Mouse (Mus musculus): ENCODE data around the gene Commd1. TPM values are rescaled to one million over a fixed set of nuclear protein-coding genes. Genes with fewer than 3 reads are reported as not detected.

Commd1 gene
- polyA plus RNA-seq, 1 experiment from 2014 or later, result 382 TPM

GRCm38 (mm10) chr11:22851416-22851815 is 130.8 kb downstream of the Commd1 start:
- Histone ChIP-seq H3K36me3 (no peaks in the 10 kb centered on the region), H3K27ac (no peak overlapping the region), H3K9me3 (replicated peaks) (no peaks in the 10 kb centered on the region), H3K27me3 (peaks cover under 1% of the 10 kb centered on the region; the same call in 1 of the 2 replicates), H3K9ac (no peak overlapping the region), H3K4me1 (peaks cover 50% of the 10 kb centered on the region), H3K4me2 (no peak overlapping the region), H3K4me3 (replicated peaks) (no peak overlapping the region)
- 51% methylated on average over 4 of the region's 4 CpGs for WGBS
- no peak for ATAC-seq (replicated peaks; ENCODE audit: low FRiP score)

- no peak overlapping the region for H3K9ac ChIP-seq
- WGBS, result 81% methylated on average over 4 of the region's 4 CpGs
- no peak for ATAC-seq (replicated peaks; ENCODE audit: low FRiP score)
- no peaks in the 10 kb centered on the region for H3K36me3 ChIP-seq
- no peak overlapping the region for H3K4me2 ChIP-seq
- H3K27ac ChIP-seq, result peak overlapping the region; percentile 34; the same call in 1 of the 2 replicates
- no peak overlapping the region for H3K4me3 ChIP-seq (replicated peaks)
- no peaks in the 10 kb centered on the region for H3K9me3 ChIP-seq (replicated peaks)
- H3K27me3 ChIP-seq, result no peaks in the 10 kb centered on the region
- H3K4me1 ChIP-seq, result peaks cover 63% of the 10 kb centered on the region
These were observed 132.1 kb downstream of the Commd1 start for GRCm38 (mm10) chr11:22850077-22850476.

GRCm38 (mm10) chr11:22848649-22849195 is 133.5 kb downstream of the Commd1 start:
- H3K36me3 ChIP-seq, result no peaks in the 10 kb centered on the region
- H3K27me3 ChIP-seq, result no peaks in the 10 kb centered on the region
- no peak for ATAC-seq (replicated peaks; ENCODE audit: low FRiP score)
- no peak overlapping the region for H3K9ac ChIP-seq
- H3K4me2 ChIP-seq, result no peak overlapping the region
- WGBS, result 54% methylated on average over 5 of the region's 5 CpGs
- no peak overlapping the region for H3K4me3 ChIP-seq (replicated peaks)
- peaks cover 69% of the 10 kb centered on the region for H3K4me1 ChIP-seq
- no peaks in the 10 kb centered on the region for H3K9me3 ChIP-seq (replicated peaks)
- peak overlapping the region; percentile 83 for H3K27ac ChIP-seq

- no peak overlapping the region for H3K9ac ChIP-seq
- no peak; the same call in none of the 2 replicates for ATAC-seq (replicated peaks; ENCODE audit: low FRiP score)
- no peaks in the 10 kb centered on the region for H3K9me3 ChIP-seq (replicated peaks)
- peaks cover 70% of the 10 kb centered on the region for H3K4me1 ChIP-seq
- no peaks in the 10 kb centered on the region for H3K36me3 ChIP-seq
- WGBS, result 24% methylated on average over 8 of the region's 8 CpGs
- peak overlapping the region; percentile 83 for H3K27ac ChIP-seq
- 0 out of 2 replicates have a peak overlapping the region, but pooled peaks have one; percentile 2 for H3K4me2 ChIP-seq
- H3K27me3 ChIP-seq, result no peaks in the 10 kb centered on the region
- no peak overlapping the region for H3K4me3 ChIP-seq (replicated peaks)
These were observed 134.2 kb downstream of the Commd1 start for GRCm38 (mm10) chr11:22847732-22848648.

- ATAC-seq (replicated peaks; ENCODE audit: low FRiP score), result peak; percentile 61
- peak overlapping the region; percentile 71 for H3K27ac ChIP-seq
- no peak overlapping the region for H3K4me2 ChIP-seq
- no peak overlapping the region for H3K4me3 ChIP-seq (replicated peaks)
- H3K4me1 ChIP-seq, result peaks cover 72% of the 10 kb centered on the region
- H3K36me3 ChIP-seq, result no peaks in the 10 kb centered on the region
- 39% methylated on average over 8 of the region's 8 CpGs for WGBS
- H3K9me3 ChIP-seq (replicated peaks), result no peaks in the 10 kb centered on the region
- no peak overlapping the region for H3K9ac ChIP-seq
- no peaks in the 10 kb centered on the region for H3K27me3 ChIP-seq
These were observed 135.0 kb downstream of the Commd1 start for GRCm38 (mm10) chr11:22846960-22847731.

Other genes starting within 250 kb of the Commd1 start
- gene B3gnt2, start 121.4 kb downstream of the Commd1 start, polyA plus RNA-seq (2015; fragmentation: Nextera tagmentation; extraction: Ambion mirVana), result 9.3 and 10.6 TPM in 2 replicates
- gene Zrsr1, start 10.4 kb downstream of the Commd1 start, polyA plus RNA-seq (2015; fragmentation: Nextera tagmentation; extraction: Ambion mirVana), result 3.0 and 3.8 TPM in 2 replicates
- 19.3 and 21.6 TPM in 2 replicates for gene Gm28048, start 292 bp downstream of the Commd1 start, polyA plus RNA-seq (2015; fragmentation: Nextera tagmentation; extraction: Ambion mirVana)
- 295 and 296 TPM in 2 replicates for gene Cct4, start 8.1 kb upstream of the Commd1 start, polyA plus RNA-seq (2015; fragmentation: Nextera tagmentation; extraction: Ambion mirVana)
- gene Fam161a, start 25.1 kb upstream of the Commd1 start, polyA plus RNA-seq (2015; fragmentation: Nextera tagmentation; extraction: Ambion mirVana), result 2.4 and 2.8 TPM in 2 replicates